In genomic region chr12:80945996-80946355, GRCm38 (mm10) we compare ENCODE assay signal across 8 mouse cellular contexts. TPM values are rescaled to one million over a fixed set of nuclear protein-coding genes. Genes with fewer than 3 reads are reported as not detected.
DNase-seq lines count a peak whose midpoint lies in the region; ATAC-seq and TF ChIP-seq lines count a peak whose summit lies in the region.

No protein-coding gene starts in this region.

- H3K27me3 ChIP-seq in forebrain, embryonic 10.5 days (ENCODE audit: poor library complexity, severe bottlenecking): no peaks in the 10 kb centered on the region
- H3K27me3 ChIP-seq in heart, embryonic 16.5 days (ENCODE audit: control insufficient read depth, insufficient read depth, low read length): no peaks in the 10 kb centered on the region
- no peaks in the 10 kb centered on the region for H3K27me3 ChIP-seq in liver, embryonic 16.5 days (ENCODE audit: control insufficient read depth, insufficient read depth, low read depth, low read length)
- no peaks in the 10 kb centered on the region for H3K27me3 ChIP-seq in neural tube, embryonic 13.5 days
- H3K27me3 ChIP-seq in testis, adult 2 months (ENCODE audit: control insufficient read depth, insufficient read depth, low read length): no peaks in the 10 kb centered on the region

- H3K4me3 ChIP-seq in forebrain, embryonic 10.5 days: peak overlapping the region; percentile 99
- peak overlapping the region; percentile 95 for H3K4me3 ChIP-seq in heart, embryonic 16.5 days (ENCODE audit: low read length)
- peak overlapping the region; percentile 94 for H3K4me3 ChIP-seq in liver, embryonic 16.5 days (ENCODE audit: low read depth, low read length)
- H3K4me3 ChIP-seq in neural tube, embryonic 13.5 days: peak overlapping the region; percentile 98
- peak overlapping the region; percentile 98 for H3K4me3 ChIP-seq in testis, adult 2 months (ENCODE audit: control insufficient read depth, low read depth, low read length)

- peak; percentile 96 for ATAC-seq in heart, embryonic 16.5 days (replicated peaks; ENCODE audit: extremely low read depth, insufficient read depth, low FRiP score)
- ATAC-seq in liver, embryonic 16.5 days (ENCODE audit: low read depth): peak; percentile 91
- peak; percentile 98 for ATAC-seq in neural tube, embryonic 13.5 days (ENCODE audit: low read depth)

- H3K9me3 ChIP-seq in forebrain, embryonic 10.5 days: no peaks in the 10 kb centered on the region; the same call in 1 of the 2 replicates
- H3K9me3 ChIP-seq in heart, embryonic 16.5 days (replicated peaks; ENCODE audit: control insufficient read depth, low read length): no peaks in the 10 kb centered on the region
- H3K9me3 ChIP-seq in liver, embryonic 16.5 days (replicated peaks; ENCODE audit: control insufficient read depth, low read length): no peaks in the 10 kb centered on the region
- no peaks in the 10 kb centered on the region for H3K9me3 ChIP-seq in neural tube, embryonic 13.5 days

- H3K36me3 ChIP-seq in forebrain, embryonic 10.5 days (replicated peaks): peaks cover 48% of the 10 kb centered on the region
- peaks cover 32% of the 10 kb centered on the region for H3K36me3 ChIP-seq in heart, embryonic 16.5 days (ENCODE audit: control insufficient read depth, insufficient read depth)
- H3K36me3 ChIP-seq in liver, embryonic 16.5 days (ENCODE audit: control insufficient read depth, insufficient read depth): peaks cover 37% of the 10 kb centered on the region
- peaks cover 31% of the 10 kb centered on the region for H3K36me3 ChIP-seq in neural tube, embryonic 13.5 days
- H3K36me3 ChIP-seq in testis, adult 2 months (ENCODE audit: control insufficient read depth, insufficient read depth, low read length): peaks cover 10% of the 10 kb centered on the region

- DNase-seq in CD8-positive naive resting alpha-beta T cell, adult 2 months (ENCODE audit: low read depth in 2 of 2, low spot score in 2 of 2): peak; percentile 95 to 96
- DNase-seq in c-Kit-positive CD71-negative TER-119-negative erythroid progenitor cells, embryonic 14.5 days (ENCODE audit: low read depth): peak; percentile 90
- peak; percentile 94 for DNase-seq in forebrain, embryonic 10.5 days (ENCODE audit: extremely low spot score, low spot score)
- peak; percentile 95 to 97 for DNase-seq in kidney, postnatal 36 days

- peak overlapping the region; percentile 99 for H3K27ac ChIP-seq in forebrain, embryonic 10.5 days
- peak overlapping the region; percentile 99 for H3K27ac ChIP-seq in heart, embryonic 16.5 days (ENCODE audit: low read length)
- H3K27ac ChIP-seq in liver, embryonic 16.5 days (ENCODE audit: low read length): peak overlapping the region; percentile 97
- peak overlapping the region; percentile 95 for H3K27ac ChIP-seq in neural tube, embryonic 13.5 days (replicated peaks)
- H3K27ac ChIP-seq in testis, adult 2 months (ENCODE audit: control insufficient read depth, insufficient read depth, low read depth, low read length): peak overlapping the region; percentile 99

- TF ChIP-seq CTCF in testis, adult 2 months (IDR thresholded peaks at IDR 0.05; ENCODE audit: control insufficient read depth, insufficient read depth, insufficient replicate concordance, low read depth, low read length): no peak

- H3K9ac ChIP-seq in heart, embryonic 16.5 days (ENCODE audit: low read length): peak overlapping the region; percentile 99
- H3K9ac ChIP-seq in liver, embryonic 16.5 days (ENCODE audit: low read depth, low read length): peak overlapping the region; percentile 96
- peak overlapping the region; percentile 94 for H3K9ac ChIP-seq in neural tube, embryonic 13.5 days

- peaks cover 12% of the 10 kb centered on the region for H3K4me1 ChIP-seq in forebrain, embryonic 10.5 days
- H3K4me1 ChIP-seq in heart, embryonic 16.5 days (ENCODE audit: control insufficient read depth, insufficient read depth, low read length): peaks cover 20% of the 10 kb centered on the region
- H3K4me1 ChIP-seq in liver, embryonic 16.5 days (ENCODE audit: control insufficient read depth, low read depth, low read length): peaks cover 46% of the 10 kb centered on the region
- peaks cover 18% of the 10 kb centered on the region for H3K4me1 ChIP-seq in neural tube, embryonic 13.5 days (replicated peaks)
- no peaks in the 10 kb centered on the region for H3K4me1 ChIP-seq in testis, adult 2 months (ENCODE audit: control insufficient read depth, insufficient read depth, low read length)

- peak overlapping the region; percentile 88 for H3K4me2 ChIP-seq in heart, embryonic 16.5 days (ENCODE audit: low read depth, low read length)
- peak overlapping the region; percentile 71 for H3K4me2 ChIP-seq in liver, embryonic 16.5 days (ENCODE audit: low read depth, low read length)
- peak overlapping the region; percentile 82 for H3K4me2 ChIP-seq in neural tube, embryonic 13.5 days

- WGBS in forebrain, embryonic 10.5 days: under 1% methylated on average over 47 of the region's 47 CpGs
- WGBS in heart, embryonic 16.5 days: 0% methylated on average over 39 of the region's 47 CpGs
- under 1% methylated on average over 46 of the region's 47 CpGs for WGBS in liver, embryonic 16.5 days (ENCODE audit: insufficient replicate concordance)
- WGBS in neural tube, embryonic 13.5 days: under 1% methylated on average over 45 of the region's 47 CpGs

- TF ChIP-seq POLR2A in testis, adult 2 months (IDR thresholded peaks at IDR 0.05; ENCODE audit: control insufficient read depth, low read depth, low read length): peak; percentile 85; the same call in 1 of the 2 replicates

RNA-seq across cellular contexts. Expression of gene Srsf5, which starts 0.7 kb away (rescaled TPM):
- 538 and 563 TPM in 2 replicates for polyA plus RNA-seq in forebrain, embryonic 10.5 days (2016; fragmentation: Nextera tagmentation; extraction: Ambion mirVana)
- 318 and 345 TPM in 2 replicates for polyA plus RNA-seq in heart, embryonic 16.5 days (2015; fragmentation: Nextera tagmentation; extraction: Ambion mirVana)
- polyA plus RNA-seq in liver, embryonic 16.5 days (2015; fragmentation: Nextera tagmentation; extraction: Ambion mirVana): 273 and 294 TPM in 2 replicates
- polyA plus RNA-seq in neural tube, embryonic 13.5 days (2015; fragmentation: Nextera tagmentation; extraction: Ambion mirVana): 427 and 477 TPM in 2 replicates
- polyA plus RNA-seq in testis, adult 2 months (2012; rRNA removed): 223 and 264 TPM in 2 replicates

RNA-seq across cellular contexts. Expression of gene Slc10a1, which starts 22.5 kb away (rescaled TPM):
- polyA plus RNA-seq in forebrain, embryonic 10.5 days (2016; fragmentation: Nextera tagmentation; extraction: Ambion mirVana): 0.60 and 0.79 TPM in 2 replicates
- polyA plus RNA-seq in heart, embryonic 16.5 days (2015; fragmentation: Nextera tagmentation; extraction: Ambion mirVana): 0.35 and 0.41 TPM in 2 replicates
- 27.0 and 39.5 TPM in 2 replicates for polyA plus RNA-seq in liver, embryonic 16.5 days (2015; fragmentation: Nextera tagmentation; extraction: Ambion mirVana)
- polyA plus RNA-seq in neural tube, embryonic 13.5 days (2015; fragmentation: Nextera tagmentation; extraction: Ambion mirVana): 0.18 and 0.96 TPM in 2 replicates
- polyA plus RNA-seq in testis, adult 2 months (2012; rRNA removed): 0.10 TPM in 2 replicates

Comparison
In these comparisons a context has a peak if more than half of its experiments do, and no peak if none do; other contexts are left out.
1. Peak in every context shown above with its lines: DNase-seq, ATAC-seq, H3K4me3 ChIP-seq and H3K27ac ChIP-seq.
2. RNA of gene Slc10a1, which starts 22.5 kb away (polyA plus RNA-seq): 27.0 to 39.5 TPM in liver, embryonic 16.5 days; 0.60 to 0.79 TPM in forebrain, embryonic 10.5 days, 0.35 to 0.41 TPM in heart, embryonic 16.5 days, 0.18 to 0.96 TPM in neural tube, embryonic 13.5 days and 0.10 TPM in testis, adult 2 months; every median in the first group is over 10 times any median in the second.